23 mouse cellular contexts compared by ENCODE assay signal in genomic region chr5:127282539-127283123, GRCm38 (mm10). TPM values are rescaled to one million over a fixed set of nuclear protein-coding genes. Genes with fewer than 3 reads are reported as not detected.
DNase-seq lines count a peak whose midpoint lies in the region; ATAC-seq lines count a peak whose summit lies in the region.
"Had no signal": no experiment of that assay in that cellular context is flagged by ENCODE, and none has a peak within 500 bp of the region (broad histone marks: within the 10 kb centered on the region; RNA-seq: fewer than 3 reads in every experiment).

No protein-coding gene starts in this region.

- ATAC-seq in heart, embryonic 11.5 days (replicated peaks; ENCODE audit: insufficient number of reproducible peaks, low FRiP score, low TSS enrichment) = no peak
- peak; percentile 45; the same call in 1 of the 2 replicates for ATAC-seq in heart, embryonic 16.5 days (replicated peaks; ENCODE audit: extremely low read depth, insufficient read depth, low FRiP score)
- peak; percentile 77 for ATAC-seq in intestine, embryonic 16.5 days
- ATAC-seq: CD4-positive, CD25-positive, alpha-beta regulatory T cell, adult 4 months; forebrain, embryonic 16.5 days; liver, embryonic 12.5 days had no signal

- no peaks in the 10 kb centered on the region for H3K27me3 ChIP-seq in heart, embryonic 11.5 days (ENCODE audit: control insufficient read depth, insufficient read depth, low read length)
- no peaks in the 10 kb centered on the region for H3K27me3 ChIP-seq in heart, embryonic 16.5 days (ENCODE audit: control insufficient read depth, insufficient read depth, low read length)
- H3K27me3 ChIP-seq in intestine, embryonic 16.5 days (replicated peaks; ENCODE audit: control insufficient read depth, insufficient read depth, low read length) = no peaks in the 10 kb centered on the region
- H3K27me3 ChIP-seq: limb, embryonic 13.5 days; liver, embryonic 12.5 days had no signal

- no peaks in the 10 kb centered on the region for H3K9me3 ChIP-seq in heart, embryonic 11.5 days (replicated peaks; ENCODE audit: control insufficient read depth, low read length)
- H3K9me3 ChIP-seq in heart, embryonic 16.5 days (replicated peaks; ENCODE audit: control insufficient read depth, low read length) = no peaks in the 10 kb centered on the region
- H3K9me3 ChIP-seq in intestine, embryonic 16.5 days (ENCODE audit: control insufficient read depth, low read length) = no peaks in the 10 kb centered on the region
- H3K9me3 ChIP-seq: forebrain, embryonic 10.5 days; hindbrain, embryonic 12.5 days; limb, embryonic 13.5 days had no signal

- no peak overlapping the region for H3K27ac ChIP-seq in heart, embryonic 11.5 days (ENCODE audit: low read depth, low read length)
- H3K27ac ChIP-seq in heart, embryonic 16.5 days (ENCODE audit: low read length) = no peak overlapping the region
- no peak overlapping the region for H3K27ac ChIP-seq in intestine, embryonic 16.5 days (ENCODE audit: low read length)
- H3K27ac ChIP-seq: forebrain, embryonic 10.5 days; hindbrain, embryonic 12.5 days; layer of hippocampus, adult 2 months; limb, embryonic 13.5 days; liver, embryonic 12.5 days; stomach, postnatal 0 days had no signal

- H3K4me3 ChIP-seq in heart, embryonic 11.5 days (ENCODE audit: low read depth, low read length) = no peak overlapping the region
- H3K4me3 ChIP-seq in heart, embryonic 16.5 days (ENCODE audit: low read length) = no peak overlapping the region
- no peak overlapping the region for H3K4me3 ChIP-seq in intestine, embryonic 16.5 days (ENCODE audit: low read length)
- H3K4me3 ChIP-seq: forebrain, embryonic 10.5 days; hindbrain, embryonic 12.5 days; layer of hippocampus, adult 2 months; limb, embryonic 13.5 days; liver, embryonic 12.5 days had no signal

- H3K9ac ChIP-seq in heart, embryonic 11.5 days (ENCODE audit: low read depth, low read length) = no peak overlapping the region
- H3K9ac ChIP-seq in heart, embryonic 16.5 days (ENCODE audit: low read length) = no peak overlapping the region
- H3K9ac ChIP-seq in intestine, embryonic 16.5 days (ENCODE audit: low read depth, low read length) = no peak overlapping the region
- H3K9ac ChIP-seq: hindbrain, embryonic 12.5 days; limb, embryonic 13.5 days; liver, embryonic 12.5 days had no signal

- H3K36me3 ChIP-seq in heart, embryonic 11.5 days (ENCODE audit: control insufficient read depth, insufficient read depth, low read length) = no peaks in the 10 kb centered on the region
- no peaks in the 10 kb centered on the region for H3K36me3 ChIP-seq in heart, embryonic 16.5 days (ENCODE audit: control insufficient read depth, insufficient read depth)
- no peaks in the 10 kb centered on the region for H3K36me3 ChIP-seq in intestine, embryonic 16.5 days (ENCODE audit: control insufficient read depth, insufficient read depth, low read length)
- H3K36me3 ChIP-seq: hindbrain, embryonic 12.5 days; limb, embryonic 13.5 days; liver, embryonic 12.5 days had no signal

- 23% methylated on average over 6 of the region's 6 CpGs for WGBS in heart, embryonic 11.5 days (ENCODE audit: insufficient replicate concordance)
- WGBS in heart, embryonic 16.5 days = 15% methylated on average over 6 of the region's 6 CpGs
- WGBS in intestine, embryonic 16.5 days = 16% methylated on average over 6 of the region's 6 CpGs

- H3K4me2 ChIP-seq in heart, embryonic 11.5 days = no peak overlapping the region
- no peak overlapping the region for H3K4me2 ChIP-seq in heart, embryonic 16.5 days (ENCODE audit: low read depth, low read length)
- H3K4me2 ChIP-seq in intestine, embryonic 16.5 days (ENCODE audit: low read depth, low read length) = no peak overlapping the region
- H3K4me2 ChIP-seq: hindbrain, embryonic 12.5 days; limb, embryonic 13.5 days; liver, embryonic 12.5 days had no signal

- 0 out of 2 replicates have a peak, but pooled peaks cover 2% of the 10 kb centered on the region for H3K4me1 ChIP-seq in heart, embryonic 11.5 days (ENCODE audit: control insufficient read depth, insufficient read depth, low read length)
- peaks cover 3% of the 10 kb centered on the region; the same call in 1 of the 2 replicates for H3K4me1 ChIP-seq in heart, embryonic 16.5 days (ENCODE audit: control insufficient read depth, insufficient read depth, low read length)
- H3K4me1 ChIP-seq in intestine, embryonic 16.5 days (ENCODE audit: control insufficient read depth, insufficient read depth, low read length) = no peaks in the 10 kb centered on the region
- H3K4me1 ChIP-seq: liver, embryonic 12.5 days had no signal

- peak; percentile 24 for DNase-seq in heart, adult 11 months
- no peak for DNase-seq in heart, adult 9 months (ENCODE audit: low spot score in 2 of 2)
- DNase-seq in lung, postnatal 25 days (ENCODE audit: low spot score) = peak; percentile 45
- DNase-seq in kidney, postnatal 4 days = no peak
- DNase-seq: adrenal gland, postnatal 36 days; cerebellum, adult 9-10 months; gastrocnemius, postnatal 25 days; heart, postnatal 10 days; kidney, adult 8-10 months; kidney, postnatal 10 days; layer of hippocampus, postnatal 36 days; midbrain, embryonic 14.5 days had no signal

RNA-seq across cellular contexts. Expression of gene Tmem132c, which starts 41.0 kb away (rescaled TPM):
- 3.5 and 4.3 TPM in 2 replicates for polyA plus RNA-seq in heart, embryonic 11.5 days (2014; fragmentation: Nextera tagmentation; extraction: Ambion mirVana)
- polyA plus RNA-seq in heart, embryonic 16.5 days (2015; fragmentation: Nextera tagmentation; extraction: Ambion mirVana) = 0.93 and 1.7 TPM in 2 replicates
- polyA plus RNA-seq in intestine, embryonic 16.5 days (2015; fragmentation: Nextera tagmentation; extraction: Ambion mirVana) = 0.18 and 0.39 TPM in 2 replicates
- polyA plus RNA-seq: CD4-positive, CD25-positive, alpha-beta regulatory T cell, adult 4 months had no signal

Comparison
In these comparisons a context has a peak if more than half of its experiments do, and no peak if none do; other contexts are left out.
1. DNase-seq: peak in heart, adult 11 months (single experiment) and lung, postnatal 25 days (single experiment); none in heart, adult 9 months (0 of 2) and kidney, postnatal 4 days (0 of 2).